Mouse (Mus musculus) ovary, adult 18-20 months (tissue): ENCODE measurements around the gene Ilkap.

Experiments used
- DNase-seq: peaks from one replicate; pipeline ENCODE4 v3.0.0; 2022; ENCODE audit warnings: low spot score, mixed read lengths

Gene Ilkap

GRCm38 (mm10) chr1:91356105-91356504, 42.5 kb downstream of the Ilkap start:
- no peak for DNase-seq

DNA sequence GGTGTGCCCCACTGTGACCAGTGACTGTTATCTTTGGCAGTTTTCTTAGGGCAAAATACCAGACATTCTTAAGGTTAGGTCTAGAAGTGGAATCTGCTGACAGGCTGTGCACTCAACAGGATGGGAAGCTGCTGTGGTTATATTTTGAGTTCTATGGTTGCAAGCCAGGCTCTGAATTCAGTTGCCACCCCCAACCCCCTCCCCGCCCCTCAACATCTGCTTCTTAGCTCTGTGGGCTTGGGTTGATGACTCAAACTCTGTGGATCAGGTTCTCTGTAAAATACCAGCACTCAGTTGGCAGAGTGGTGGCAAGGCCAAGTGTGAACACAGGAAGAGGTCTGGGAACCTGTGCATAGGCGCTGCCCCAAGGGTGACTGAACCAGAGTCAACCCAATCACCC, 46.3 kb downstream of the Ilkap start:
- no peak for DNase-seq

- DNase-seq: no peak
Observed at GRCm38 (mm10) chr1:91351249-91351648, 47.4 kb downstream of the Ilkap start.

DNA sequence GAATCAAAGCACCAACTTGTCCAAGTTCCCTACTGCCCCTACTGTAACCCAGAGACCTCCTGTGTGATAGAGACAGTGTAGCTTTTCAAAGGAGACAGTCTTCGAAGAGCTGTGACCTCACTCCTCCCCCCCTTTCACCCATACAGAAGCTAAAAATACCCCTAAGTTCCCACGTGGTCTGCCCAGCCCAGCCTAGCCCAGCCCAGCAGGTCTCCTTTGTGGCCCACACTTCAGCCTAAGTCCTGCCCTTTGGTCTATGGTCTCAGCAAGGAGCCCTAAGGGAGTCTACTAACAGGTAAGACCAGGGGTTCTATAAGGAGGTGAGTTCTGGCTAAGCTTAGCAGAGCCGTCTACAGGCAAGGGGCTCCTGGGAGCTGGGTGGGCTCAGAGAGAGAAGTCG, 47.8 kb downstream of the Ilkap start, which contains the start of gene Klhl30:
Klhl30 (plus strand) TSS at position 176 of the 400 bp plus-strand sequence.
- DNase-seq: no peak

- no peak for DNase-seq
Observed at GRCm38 (mm10) chr1:91346892-91347291, 51.7 kb downstream of the Ilkap start.

DNA sequence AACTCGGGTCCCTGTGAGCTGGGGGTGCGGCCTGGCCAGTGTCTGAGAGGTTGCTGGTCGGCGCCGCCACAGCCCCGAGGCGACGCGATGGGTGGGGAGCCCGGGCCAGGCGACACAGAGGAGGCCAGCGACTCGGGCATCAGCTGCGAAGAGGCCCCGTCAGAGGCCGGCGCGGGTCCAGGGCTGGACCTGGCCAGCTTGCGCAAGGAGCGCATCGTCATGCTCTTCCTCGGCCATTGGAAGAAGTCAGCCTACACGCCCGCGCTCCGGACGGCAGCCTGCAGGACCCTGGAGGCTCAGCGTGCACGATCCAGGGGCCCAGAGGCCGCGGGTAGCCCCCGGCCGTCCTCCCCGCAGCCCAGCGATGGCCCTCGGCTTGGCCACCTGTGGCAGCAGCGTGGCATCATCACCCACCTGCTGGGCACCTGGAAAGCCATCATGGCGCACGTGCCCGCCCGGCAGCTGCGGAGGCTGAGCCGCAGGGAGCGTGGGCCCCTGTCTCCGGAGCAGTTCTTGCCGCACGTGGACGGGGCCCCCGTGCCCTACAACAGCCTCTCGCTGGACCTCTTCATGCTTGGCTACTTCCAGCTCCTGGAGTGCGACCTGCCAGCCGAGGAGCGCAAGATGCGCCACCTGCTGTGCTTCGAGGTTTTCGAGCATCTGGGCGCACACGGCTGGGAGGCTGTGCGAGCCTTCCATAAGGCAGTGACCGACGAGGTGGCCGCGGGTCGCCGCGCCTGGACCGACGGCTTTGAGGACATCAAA, 53.5 kb downstream of the Ilkap start:
- DNase-seq: no peak

GRCm38 (mm10) chr1:91344001-91344400, 54.6 kb downstream of the Ilkap start:
- no peak for DNase-seq

DNA sequence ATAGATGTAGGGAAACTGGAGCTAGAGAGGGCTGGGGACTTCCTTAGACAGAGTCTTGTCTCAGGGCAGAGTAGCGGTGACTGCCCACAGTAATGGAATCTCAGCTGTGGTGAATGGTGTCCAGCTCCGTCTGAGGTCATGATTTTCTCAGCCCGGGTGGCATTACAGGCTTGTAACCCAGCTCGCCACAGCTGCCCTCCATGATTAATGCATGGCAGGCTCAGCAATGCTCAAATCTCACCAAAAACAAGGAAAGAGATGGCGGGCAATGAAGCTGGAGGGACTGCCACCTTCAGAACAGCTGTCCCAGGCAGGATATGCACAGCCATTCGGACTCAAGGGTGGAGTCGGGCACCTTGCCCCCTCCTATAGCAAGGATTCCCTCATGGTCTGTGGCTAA, 61.3 kb downstream of the Ilkap start:
- no peak for DNase-seq

DNA sequence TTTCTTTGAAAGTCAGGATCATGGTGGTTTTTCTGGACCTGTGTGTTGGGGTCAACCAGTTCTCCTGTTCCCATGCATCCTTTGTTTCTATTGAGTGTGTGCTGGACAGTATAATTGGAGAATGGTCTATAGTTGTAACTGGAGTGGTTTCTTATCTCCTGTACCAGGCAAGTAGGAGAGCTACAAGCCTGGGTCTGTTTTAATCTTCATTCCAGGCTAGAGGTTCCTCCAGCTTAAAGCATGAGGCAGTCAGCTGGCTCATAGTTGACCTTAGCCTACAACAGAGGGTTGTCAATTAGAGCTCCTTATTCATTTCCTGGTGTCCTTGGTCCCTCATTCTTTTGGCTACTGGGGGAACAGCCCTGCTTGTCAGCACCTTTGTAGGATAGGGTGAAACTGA, 65.0 kb downstream of the Ilkap start:
- no peak for DNase-seq

DNA sequence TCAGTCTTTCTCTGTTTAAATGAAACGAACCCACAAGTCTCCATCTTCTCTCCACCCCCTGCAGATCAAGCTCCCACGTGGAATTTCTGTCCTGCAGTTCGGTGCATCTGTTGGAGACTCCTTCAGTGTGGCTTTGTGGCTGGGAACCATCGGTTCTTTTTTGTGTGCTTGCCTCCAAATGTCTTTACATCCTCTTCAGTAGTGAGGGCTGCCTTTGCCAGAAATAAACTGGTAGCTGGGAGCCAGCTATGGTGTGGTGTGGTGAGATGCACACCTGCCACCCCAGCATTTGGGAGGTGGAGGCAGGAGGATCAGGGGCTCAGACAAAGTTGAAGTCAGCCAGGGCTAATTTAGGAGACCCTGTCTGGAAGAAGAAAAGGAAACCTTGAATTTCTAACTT, 66.5 kb downstream of the Ilkap start:
- DNase-seq: no peak

DNA sequence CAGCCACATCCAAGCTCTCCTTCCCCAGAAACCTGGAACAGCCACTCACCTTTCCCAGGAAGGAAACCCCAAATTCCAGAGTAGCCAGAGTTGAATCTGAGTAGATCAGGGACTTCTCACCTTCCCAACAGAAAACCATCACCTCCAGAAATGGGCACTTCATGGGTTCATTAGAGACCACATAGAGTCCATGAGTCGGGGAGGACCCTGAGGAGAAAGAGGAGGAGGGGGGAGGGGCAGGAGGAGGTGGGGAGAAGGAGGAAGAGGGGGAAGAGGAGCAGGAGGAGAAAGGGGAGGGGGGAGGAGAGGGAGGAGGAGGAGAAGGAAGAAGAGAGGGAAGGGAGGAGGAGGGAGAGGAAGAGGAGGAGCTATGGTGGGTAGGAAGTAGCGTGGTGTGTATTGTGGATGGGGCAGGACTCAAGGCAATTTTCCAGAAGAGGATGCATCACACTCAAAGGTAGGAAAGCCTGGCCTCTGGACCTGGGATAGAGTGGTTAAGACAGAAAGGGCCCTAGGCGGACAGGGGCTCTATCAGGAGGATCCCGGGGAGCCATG, 73.0 kb downstream of the Ilkap start:
- no peak for DNase-seq

- no peak for DNase-seq
Observed at GRCm38 (mm10) chr1:91324646-91325045, 74.0 kb downstream of the Ilkap start.
